Mouse (Mus musculus): Measurements from ENCODE around the gene Rab24.

The Rab24 gene

DNA sequence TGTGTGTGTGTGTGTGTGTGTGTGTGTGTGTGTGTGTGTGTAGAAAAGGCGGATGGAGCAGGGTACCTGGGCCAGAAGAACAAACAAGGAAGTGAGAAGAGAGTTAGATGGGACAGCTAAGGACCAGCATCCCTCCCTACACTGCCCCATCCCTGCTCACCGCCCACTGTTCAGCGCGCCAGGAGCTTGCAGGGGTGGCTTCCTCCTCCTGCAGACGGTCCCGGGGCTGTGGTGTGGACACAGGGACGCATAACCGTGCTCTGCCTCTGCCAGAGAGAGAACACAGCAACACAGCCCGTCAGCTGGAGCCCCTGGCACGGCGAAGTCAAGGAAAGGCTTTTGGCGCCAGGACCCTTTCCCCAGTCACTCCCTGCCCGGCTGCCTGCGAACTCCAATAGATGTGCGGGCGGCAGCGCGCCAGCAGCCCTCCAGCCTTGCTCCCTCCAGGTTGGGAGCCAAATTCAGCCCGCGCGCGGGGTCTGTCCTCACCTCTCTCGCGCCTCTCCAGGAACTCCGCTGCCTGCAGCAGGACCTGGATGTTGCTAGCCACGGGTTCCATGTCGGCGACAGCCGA is 7.5 kb upstream of the Rab24 start:
- DNase-seq (ENCODE audit: low read depth, low spot score): no peak

DNA sequence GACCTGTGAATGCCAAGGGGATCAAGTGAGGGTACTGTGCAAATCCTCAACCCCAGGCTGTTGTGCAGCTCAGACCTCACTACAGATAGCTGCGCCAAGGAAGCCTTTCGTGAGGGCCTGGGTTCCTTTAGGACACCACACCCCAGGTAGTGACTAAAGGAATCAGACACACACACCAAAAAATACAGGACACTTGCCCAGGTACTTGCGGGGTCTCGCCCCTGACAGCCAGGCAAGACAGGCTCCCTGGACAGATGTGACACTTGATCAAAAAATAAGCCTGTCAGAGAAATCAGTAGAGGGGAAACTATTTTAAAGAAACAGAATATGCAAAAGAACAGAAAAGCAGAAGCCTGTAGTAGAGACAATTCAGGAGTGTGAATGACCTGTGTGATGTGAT is 6.9 kb upstream of the Rab24 start:
- DNase-seq (ENCODE audit: low read depth, low spot score): no peak

DNA sequence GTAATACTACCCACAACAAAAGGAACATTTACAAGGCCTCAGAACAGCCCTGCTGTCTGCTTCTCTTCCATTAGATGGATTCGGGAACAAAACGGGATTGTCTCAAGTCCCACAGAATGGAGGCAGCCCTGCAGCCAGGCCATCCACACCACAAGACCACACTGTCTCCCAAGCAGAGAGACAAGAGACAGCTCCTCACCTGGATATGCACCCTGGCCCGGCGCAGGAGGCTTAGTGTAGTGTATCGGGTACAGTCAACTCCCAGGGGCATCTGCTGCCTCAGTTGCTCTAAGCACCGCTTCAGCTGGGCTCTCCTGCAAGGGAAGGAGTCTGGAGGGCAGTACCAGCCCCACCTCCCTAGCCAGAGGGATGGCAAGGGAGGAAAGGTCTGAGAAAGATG is 6.4 kb upstream of the Rab24 start:
- DNase-seq (ENCODE audit: low read depth, low spot score): peak; percentile 21

- peak; percentile 95 for DNase-seq (ENCODE audit: low read depth, low spot score)
Observed at GRCm38 (mm10) chr13:55327633-55328032, 5.9 kb upstream of the Rab24 start.

DNA sequence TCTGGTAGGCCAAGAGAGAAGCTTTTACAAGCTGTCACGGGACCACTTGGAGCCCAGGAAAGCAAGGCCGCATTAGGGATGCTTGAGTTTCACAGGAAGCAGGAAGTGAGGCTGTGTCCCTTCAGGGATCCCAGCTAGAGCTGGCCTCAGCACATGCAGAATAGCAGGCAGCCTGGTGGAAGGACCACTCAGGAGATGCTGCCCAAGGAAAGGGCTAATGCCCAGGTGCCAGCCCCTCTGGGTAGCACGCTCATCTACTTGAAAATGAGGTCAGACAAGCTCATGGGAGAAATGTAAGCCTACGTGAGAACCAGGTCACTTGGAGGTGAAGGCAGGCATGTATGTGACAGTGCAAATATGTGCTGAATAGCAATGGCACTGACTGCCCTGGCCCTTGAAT is 5.4 kb upstream of the Rab24 start:
- no peak for DNase-seq (ENCODE audit: low read depth, low spot score)

DNA sequence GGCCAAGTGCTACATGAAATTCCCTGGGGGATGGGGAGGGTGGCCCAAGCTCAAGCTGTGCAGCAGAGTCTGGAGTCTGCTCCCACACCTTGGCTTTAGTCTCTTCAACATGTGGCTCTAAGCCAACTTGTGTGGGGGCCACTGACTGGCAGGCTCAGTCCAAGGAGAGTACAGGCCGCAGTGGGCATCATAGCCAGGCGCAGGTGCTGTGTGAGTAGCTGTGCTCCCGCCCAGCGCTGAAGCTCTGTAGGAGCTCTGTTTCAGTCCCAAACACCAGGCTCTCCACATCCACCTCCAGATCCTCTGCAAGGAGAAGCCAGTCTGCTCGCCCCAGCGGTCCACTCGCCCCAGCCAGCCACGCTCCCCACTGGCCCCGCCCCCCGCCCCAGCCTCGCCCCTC is 3.9 kb upstream of the Rab24 start:
- DNase-seq (ENCODE audit: low read depth, low spot score): no peak

GRCm38 (mm10) chr13:55322130-55322825 is 532 bp upstream of the Rab24 start:
- DNase-seq (ENCODE audit: low read depth, low spot score): peak; percentile 61

GRCm38 (mm10) chr13:55319931-55320533 is 1.7 kb downstream of the Rab24 start, which contains the start of gene Prelid1:
TSS of gene Prelid1 (plus strand) at chr13:55320500.
- no peak for DNase-seq (ENCODE audit: low read depth, low spot score)

DNA sequence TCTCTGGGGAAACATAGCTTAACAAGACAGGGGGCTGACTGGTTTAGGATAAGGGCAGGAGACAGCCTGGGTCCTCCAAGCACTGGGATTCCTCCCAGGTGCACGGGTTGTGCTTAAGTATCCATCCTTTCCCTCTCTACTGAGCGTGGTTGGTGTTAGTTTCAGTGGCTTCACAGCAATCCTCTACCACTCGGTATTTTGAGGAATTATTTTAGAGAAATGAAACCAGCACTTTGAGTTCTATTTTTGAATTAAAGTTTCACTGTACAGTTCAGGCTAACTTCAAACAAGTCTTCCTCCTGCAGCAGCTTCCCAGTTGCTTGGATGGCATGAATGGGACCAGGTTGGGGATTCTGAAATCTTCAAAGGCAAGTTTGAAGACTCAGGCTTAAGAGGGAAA is 3.4 kb downstream of the Rab24 start:
- DNase-seq (ENCODE audit: low read depth, low spot score): no peak

GRCm38 (mm10) chr13:55314891-55315412 is 6.8 kb downstream of the Rab24 start:
- no peak for DNase-seq (ENCODE audit: low read depth, low spot score)

DNA sequence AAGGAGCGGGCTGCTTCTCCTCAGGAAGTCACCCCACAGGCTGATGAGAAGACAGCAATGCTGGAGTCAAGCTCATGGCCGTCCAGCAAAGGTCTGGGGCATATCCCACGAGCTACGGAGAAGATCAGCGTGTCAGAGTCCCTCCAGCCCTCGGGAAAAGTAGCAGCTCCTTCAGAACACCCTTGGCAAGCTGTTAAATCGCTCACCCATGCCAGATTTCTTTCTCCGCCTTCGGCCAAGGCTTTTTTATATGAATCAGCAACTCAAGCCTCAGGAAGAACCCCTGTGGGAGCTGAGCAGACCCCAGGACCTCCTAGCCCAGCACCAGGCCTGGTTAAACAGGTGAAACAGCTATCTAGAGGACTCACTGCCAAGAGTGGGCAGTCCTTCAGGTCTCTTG is 8.7 kb downstream of the Rab24 start:
- no peak for DNase-seq (ENCODE audit: low read depth, low spot score)

GRCm38 (mm10) chr13:55312028-55312630 is 9.6 kb downstream of the Rab24 start:
- DNase-seq (ENCODE audit: low read depth, low spot score): no peak

DNA sequence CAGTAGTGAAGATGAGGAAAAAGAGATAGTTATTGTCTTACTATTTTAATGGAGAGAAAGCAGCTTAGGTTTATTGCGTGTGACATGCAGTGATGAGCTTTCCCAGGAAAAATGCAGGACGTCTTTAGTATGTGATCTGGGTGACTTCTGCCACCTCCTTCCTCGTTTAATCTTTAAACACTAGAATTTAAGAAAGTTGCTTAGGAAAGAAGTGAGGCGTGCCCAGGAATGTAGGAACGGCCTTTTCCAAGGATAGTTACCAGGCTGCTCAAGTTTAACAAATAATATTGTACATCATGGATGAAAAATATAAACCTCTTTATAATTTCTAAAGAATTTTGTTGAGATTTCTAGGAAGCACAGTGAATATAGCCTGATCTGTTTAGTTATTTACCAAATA is 20.8 kb downstream of the Rab24 start:
- no peak for DNase-seq (ENCODE audit: low read depth, low spot score)

- no peak for DNase-seq (ENCODE audit: low read depth, low spot score)
Observed at GRCm38 (mm10) chr13:55296760-55297159, 25.0 kb downstream of the Rab24 start.

DNA sequence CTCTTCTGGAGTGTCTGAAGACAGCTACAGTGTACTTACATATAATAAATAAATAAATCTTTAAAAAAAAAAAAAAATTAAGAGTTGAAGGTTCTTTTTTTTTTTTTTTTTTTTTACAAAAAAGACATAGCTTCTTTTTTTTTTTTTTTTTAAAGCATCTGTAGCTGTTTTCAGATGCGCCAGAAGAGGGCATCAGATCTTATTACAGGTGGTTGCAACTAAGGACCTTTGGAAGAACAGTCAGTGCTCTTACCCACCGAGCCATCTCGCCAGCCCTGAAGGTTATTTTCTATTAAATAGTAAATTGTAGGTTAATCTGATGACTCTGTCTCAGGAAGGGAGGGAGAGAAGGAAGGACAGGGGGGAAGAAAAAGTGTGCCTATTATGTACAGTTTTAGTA is 32.9 kb downstream of the Rab24 start:
- DNase-seq (ENCODE audit: low read depth, low spot score): peak; percentile 44

DNA sequence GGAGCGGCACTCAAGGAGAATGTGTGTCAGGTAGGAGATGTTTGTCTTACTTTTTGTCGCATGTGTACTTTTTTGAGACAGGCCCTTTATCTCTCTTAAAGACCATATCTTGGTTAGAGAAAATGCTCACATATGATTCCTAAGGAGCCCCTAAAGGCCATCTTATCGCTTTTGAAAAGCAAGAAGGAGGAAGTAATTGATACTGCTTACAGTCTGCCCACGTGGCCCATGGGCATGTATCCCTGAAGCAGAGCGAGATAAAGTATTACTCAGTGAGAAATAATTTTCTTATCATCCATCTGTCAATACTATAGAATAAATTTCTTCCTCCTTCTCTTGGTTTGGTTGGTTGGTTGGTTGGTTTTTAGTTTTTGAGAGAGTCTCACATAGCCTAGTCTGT is 44.1 kb downstream of the Rab24 start:
- no peak for DNase-seq (ENCODE audit: low read depth, low spot score)

DNA sequence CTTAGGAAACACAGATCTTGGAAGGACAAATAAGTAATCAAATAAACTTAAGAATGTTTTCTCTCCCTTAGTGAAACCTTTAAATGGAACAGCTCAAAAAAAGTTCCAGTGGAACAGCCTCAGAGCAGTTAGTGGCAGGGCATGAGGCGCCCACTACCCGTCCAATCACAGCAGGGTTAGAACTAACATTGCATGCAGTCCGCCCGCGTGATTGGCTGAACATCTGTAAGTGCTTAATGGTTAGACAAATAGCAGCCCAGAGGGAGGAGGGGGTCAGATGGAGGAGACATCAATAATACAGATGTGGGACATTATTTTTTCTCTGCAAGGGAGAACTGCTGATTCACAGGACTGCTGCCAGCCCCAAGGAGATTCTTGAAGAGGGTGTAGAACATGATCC is 44.5 kb downstream of the Rab24 start:
- DNase-seq (ENCODE audit: low read depth, low spot score): no peak
